Mouse (Mus musculus) layer of hippocampus, adult 9-11 months (tissue): ENCODE measurements around the gene Rras2.

ENCODE experiments used
- DNase-seq: peaks from one replicate; pipeline ENCODE4 v3.0.0; 2022

The Rras2 gene

DNA sequence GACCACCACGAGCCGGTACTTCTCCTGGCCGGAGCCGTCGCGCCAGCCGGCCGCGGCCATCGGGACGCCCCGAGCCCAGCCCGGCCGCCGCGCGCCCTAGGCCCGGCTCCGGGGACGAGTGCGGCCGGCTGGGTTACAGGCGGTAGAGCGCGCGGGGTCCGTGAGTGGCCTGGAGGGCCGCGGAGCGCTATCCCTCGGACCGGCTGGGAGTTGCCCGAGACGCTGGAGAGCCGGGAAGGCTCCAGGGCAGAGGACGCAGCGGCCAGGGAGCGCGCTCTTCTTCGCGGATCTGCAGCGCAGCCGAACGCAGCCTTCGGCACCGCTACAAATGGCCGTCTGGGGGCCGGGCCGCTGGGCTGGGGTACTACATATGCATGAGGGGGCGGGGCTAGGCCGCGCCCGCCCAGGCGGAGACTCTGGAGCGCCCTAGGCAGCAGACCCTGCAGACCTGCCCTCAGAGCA, at the start of gene Rras2:
Gene Rras2, minus strand, starts transcription at position 338 of the 462 bp plus-strand sequence.
- DNase-seq: peak; percentile 86

DNA sequence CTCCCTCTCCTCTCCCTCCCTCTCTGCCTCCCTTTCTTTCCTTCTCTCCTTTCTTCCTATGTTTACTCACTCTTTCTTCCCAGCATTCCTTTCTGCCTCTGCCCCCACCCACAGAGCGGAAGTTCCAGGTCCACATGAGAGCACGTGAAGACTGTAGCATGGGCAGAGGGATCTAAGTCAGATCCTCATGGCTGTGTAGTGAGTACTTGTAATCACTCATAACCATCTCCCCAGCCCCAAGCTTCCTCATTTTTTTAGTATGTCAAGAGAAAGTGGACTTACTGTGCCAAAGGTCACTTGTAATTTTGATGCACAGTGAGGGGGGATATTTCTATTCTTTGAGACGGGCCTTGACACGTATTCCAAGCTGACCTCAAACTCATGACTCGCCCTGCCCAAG, 45.4 kb upstream of the Rras2 start:
- no peak for DNase-seq

DNA sequence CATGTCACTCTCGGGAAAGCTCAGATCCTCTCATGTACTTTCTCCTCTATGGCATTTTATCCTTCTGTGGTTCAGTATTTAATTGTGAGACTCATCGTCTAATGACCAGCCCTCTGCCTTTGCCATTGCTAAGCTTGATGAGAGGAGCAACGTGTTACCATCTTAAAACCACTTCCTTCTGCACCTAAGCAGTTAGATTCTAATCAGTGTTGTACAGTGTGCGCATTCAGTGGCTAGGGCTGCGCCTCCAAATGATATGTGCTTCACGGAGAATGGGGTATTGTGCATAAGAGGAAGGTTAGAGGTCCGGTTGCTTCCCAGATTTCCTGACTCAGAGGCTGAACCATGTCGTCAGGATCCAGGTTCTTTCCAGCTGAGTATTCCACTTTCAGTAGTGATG, 43.5 kb upstream of the Rras2 start:
- DNase-seq: no peak

DNA sequence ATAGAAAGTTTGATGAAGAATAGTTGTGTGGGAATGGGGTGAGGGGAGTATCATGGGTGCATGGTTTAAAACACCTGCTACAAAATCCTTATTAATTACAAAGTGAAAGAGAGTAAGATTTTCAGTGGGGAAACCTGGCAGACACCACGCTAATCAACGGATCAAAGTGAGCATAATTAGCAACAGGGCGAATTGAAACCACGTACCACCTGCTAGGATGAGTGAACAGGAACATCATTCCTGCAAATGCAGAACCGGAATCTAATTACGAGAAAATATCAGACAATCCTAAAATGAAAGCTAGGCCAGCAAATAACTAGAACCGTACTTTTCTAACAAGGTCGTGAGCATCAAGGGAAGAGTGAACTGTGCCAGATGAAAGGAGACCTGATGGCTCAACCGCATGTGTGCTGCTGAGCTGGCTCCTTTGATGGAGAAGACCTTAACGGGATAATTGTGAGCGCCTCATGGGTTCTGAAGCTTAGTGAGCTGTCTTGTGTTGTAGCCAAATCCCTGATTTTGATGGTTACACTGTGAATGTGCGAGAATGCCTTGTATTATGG, 40.2 kb upstream of the Rras2 start:
- peak; percentile 54 for DNase-seq

DNA sequence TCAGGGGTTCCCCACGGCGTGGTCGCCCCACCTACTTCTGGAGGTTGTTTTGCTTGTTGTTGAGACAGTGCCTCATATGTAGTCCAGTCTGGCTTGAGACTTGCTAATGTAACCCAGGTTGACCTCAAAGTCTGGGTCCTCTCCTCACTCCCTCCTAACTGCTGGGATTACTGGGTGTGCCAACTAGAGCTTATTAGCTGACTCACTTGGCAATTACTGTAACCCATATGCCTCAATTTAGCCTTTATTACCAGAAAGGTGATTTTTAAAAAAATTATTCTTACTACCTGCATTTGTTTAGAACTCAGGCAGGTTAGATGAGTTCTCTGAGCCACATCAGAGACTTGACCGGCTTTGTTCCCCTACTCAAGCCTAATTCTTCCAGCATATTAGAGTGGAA, 38.8 kb upstream of the Rras2 start:
- no peak for DNase-seq

DNA sequence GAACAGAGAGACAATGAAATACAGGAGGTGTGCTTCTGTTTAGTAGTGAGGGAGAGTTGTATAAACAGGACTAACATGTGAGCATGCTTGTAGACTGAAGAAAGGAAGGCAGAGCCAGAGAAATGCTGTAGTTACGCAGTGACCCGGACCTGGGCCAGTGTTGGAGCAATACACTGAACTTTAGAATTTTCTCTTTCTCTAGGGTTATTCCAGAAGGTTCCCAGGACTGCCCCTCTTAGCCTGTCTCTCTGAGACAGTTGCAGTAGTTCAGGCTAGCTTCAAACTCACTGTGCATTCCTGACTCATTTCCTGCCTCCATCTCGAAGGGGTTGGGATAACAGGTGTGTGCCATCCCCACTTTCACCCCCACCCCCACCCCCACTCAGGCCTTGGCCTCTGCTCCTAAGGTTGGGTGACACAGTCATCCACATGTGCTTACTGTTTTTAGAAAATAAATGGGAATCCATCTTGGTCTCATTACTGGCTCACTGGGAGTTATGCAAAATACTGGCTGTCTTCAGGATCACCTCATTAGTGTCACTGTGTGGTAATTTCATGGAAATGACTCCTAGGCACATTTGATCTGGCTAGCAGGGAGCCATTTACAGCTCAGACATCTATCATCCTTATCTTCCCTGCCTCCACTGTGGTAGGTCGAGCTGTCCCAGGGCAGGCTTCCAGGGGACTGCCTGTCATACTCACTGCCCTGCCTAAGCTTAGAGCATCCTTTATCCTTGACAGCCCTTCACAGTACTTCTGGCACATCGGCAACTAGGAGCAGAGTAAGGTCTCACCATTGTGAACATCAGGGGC, 37.7 kb upstream of the Rras2 start:
- DNase-seq: no peak

DNA sequence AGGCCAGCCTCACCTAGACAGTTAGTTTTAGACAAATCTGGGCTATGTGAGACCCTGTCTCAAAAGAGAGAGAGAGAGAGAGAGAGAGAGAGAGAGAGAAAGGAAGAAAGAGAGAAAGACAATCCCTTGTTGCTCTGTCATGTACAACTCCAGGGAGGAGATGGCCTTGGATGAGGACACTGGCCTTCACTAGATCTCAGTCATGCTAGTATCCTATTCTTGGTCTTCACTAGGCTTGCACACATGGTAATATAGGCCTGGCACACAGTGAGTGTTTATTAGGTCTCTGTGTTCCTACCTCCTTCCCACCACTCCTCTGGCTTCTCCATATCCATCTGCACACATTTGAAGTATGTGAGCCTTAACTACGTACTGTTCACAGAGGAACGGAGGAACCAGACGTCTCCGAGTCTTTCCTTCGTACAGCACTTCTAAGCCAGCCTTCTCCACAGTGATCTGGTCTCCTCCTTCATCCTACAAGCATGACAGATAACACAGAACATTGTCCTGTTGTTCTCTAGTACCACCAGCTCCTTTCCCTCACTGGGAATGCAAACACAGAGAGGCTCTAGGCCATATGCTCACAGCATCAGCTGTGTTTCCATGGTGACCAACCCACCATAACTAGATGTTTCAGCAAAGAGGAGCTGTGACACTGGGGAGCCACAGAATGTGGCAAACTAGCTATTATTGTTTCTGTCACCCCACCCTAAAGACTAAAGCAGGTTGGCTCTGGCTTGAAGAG, 33.6 kb upstream of the Rras2 start:
- DNase-seq: peak; percentile 93

DNA sequence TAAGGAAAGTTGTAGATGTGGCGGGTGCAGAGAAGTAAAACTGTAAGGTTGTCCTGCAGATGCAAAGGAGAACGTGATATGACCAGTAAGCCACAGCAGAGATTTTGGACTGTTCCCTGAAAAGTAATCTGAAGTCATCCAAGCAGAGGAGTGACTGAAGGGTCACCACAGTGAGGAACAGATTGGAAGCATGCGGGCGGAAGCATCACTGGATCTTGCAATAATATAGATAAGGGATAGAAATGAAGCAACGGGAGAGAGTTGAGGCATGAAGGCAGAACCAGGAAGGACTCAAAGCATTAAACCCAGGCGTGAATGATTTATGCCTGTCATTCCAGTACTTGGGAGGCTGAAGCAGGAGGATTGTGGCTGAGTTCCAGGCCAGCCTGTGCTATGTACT, 32.0 kb upstream of the Rras2 start:
- DNase-seq: no peak

DNA sequence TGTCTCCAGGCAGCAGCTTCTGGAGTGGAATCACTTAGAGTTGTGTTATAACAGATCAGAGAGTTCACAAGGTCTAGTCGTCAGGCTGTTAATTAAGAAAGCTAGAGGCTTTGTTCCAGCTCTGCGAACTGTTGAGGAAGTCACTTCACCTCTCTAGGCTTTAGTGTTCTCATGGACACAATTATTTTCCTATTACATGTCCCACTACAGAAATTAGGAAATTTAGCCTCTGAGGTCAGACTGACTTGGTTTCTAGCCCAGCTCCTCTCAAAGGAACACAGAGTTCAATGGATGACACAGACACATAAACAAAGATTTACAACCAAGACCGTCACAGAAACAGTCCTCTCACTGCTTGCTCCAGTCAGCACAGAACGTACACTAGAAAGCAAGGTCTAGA, 31.6 kb upstream of the Rras2 start:
- no peak for DNase-seq

DNA sequence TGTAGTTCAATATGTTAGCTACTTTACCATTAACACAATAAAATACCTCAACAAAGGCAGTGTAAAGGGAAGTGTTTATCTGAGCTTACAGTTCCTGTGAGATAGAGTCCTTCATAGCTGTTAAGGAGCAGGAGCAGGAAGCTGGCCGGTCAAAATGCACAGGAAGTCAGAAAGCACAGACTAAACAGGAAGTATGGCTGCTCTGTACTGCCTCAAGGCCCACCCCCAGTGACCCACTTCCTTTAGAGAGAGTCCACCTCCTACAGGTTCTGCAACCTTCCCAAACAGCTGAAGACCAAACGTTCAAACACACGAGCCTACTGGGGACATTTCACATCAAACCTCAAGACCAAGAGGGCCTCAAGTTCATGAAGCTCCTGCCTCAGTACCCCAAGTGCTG, 28.3 kb upstream of the Rras2 start:
- no peak for DNase-seq

DNA sequence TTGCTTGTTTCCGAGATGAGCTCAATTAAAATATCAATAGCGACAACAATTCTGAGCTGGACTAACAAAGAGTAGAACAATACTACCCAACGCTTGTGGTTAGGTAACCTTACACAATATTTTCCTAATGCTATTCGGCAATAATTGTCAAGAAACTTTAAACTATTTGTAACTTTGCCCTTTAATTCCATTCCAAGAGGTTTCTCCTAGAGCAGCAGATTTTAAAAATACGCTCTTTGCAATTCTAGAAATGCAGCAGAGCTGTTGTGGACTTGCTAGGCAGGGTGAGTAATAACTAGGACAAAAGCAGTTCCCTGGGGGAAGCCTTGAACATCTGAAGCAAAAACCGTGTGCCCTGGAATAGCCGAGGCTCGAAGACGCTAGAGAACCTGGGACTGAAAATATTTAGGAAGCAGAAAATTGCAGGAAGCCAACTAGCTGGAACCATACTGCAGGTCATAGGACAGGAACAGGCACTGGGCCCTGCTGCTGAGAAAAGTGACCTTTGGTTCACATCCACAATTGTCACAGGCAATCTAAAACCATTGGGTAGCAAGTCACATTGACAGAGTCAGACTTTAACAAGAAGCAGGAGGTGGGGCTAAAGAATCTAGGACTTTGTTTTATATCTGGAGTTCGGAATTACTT, 24.7 kb upstream of the Rras2 start:
- DNase-seq: no peak

DNA sequence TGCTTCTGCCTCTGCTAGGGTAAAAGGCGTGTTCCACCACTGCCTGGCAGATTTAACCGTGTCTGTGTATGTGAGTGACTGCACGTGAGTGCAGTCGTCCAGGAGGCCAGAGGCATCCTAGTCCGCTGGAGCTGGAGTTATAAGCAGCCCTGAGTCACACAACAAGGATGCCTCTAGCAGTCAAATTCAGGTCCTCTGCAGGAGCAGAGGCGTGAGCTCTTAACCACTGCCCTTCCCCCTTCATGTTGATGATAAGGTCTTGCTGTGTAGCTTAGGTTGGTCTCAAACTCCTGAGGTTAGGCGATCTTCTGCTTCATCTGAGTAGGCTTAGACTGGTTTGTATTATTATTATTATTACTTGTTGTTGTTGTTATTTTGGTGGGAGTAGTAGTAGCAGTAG, 22.4 kb upstream of the Rras2 start:
- no peak for DNase-seq

DNA sequence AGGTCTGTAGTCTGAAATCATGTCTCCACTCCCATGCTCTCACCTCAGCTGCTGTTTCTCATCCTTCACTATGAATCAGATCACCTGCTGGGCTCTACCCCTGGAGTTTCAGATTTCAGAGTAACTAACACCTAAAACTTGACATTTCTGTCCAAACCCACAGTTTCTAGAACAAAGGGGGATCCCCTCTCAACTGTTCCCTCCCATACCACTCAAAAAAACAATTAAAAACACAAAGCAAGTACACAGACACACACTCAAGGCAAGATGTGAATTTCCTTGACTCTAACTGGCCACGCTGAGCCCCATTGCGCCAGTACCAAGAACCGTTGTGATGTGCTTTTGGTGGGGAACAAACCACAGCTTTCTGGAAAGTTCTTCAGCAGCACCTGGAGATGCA, 21.8 kb upstream of the Rras2 start:
- DNase-seq: no peak

DNA sequence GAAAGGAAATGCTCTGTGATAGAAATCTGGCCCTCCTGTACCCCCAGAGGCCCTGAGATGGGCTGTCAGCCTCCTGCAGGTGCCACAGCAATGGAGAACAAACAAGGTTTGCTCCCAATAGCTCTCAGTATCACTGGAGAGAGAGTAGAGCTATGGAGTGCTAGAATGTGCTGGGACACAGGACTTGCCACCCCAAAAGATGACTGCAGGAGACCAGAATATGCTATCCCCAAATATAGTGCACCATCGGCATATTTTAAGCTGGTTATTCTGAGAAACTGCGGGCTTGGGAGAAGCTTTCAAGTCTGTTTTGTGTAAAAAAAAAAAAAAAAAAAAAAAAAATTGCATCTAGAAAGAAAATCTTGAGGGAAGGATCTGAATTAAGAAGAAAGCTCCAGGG, 20.7 kb upstream of the Rras2 start:
- no peak for DNase-seq

DNA sequence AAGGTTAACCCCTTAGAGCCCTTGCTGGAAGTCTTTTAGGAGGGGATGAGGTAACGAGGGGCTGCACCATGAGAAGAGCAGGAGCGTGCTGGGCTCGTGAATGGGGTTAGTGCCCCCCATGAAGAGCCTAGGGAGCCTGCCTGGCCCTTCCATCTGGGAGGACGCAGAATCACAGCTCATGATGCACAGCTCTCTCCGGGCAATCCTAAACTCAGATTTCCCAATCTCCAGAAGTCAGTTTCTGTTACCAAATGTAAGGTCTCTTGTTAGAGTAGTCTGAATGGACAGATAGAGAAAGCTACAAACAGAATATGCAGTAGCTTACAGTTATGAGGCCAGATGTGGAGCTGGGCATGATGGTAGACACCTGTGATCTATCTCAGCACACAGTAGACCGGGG, 17.6 kb upstream of the Rras2 start:
- no peak for DNase-seq

DNA sequence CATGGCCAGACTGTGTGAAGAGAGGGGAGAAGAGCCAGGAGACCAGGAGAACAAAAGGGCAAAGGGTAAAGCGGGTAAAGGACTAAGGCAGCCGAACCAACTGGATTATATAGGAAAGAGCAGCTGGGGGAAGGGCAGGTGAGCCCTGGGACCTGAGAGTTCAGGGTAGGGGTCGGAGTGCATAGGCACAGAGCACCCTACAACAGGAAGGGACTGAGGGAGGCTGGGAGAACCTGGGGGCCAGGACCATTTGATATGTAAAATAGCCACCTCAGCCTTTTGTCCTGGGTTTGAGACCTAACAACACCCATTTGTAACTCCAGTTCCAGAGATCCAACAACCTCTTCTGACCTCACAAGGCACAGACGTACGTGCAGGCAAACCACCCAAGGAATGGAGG, 16.4 kb upstream of the Rras2 start:
- no peak for DNase-seq

DNA sequence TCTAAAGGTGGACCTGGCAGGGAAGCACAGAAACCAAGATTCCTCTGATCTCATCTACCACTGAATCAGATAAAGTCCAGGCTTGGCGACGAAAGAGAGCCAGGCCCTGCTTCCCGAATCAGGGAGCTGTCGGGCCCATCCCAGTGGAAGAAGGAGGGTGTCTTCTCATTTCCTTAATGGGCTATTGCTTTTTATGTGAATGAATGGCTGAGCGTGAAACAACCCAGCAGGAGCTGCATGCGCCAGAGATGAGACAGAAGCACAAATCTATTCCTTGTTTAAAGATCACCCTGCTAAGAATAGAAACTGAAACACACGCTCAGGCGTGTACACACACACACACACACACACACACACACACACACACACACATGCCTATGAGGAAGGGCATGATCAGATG, 14.7 kb upstream of the Rras2 start:
- DNase-seq: no peak

DNA sequence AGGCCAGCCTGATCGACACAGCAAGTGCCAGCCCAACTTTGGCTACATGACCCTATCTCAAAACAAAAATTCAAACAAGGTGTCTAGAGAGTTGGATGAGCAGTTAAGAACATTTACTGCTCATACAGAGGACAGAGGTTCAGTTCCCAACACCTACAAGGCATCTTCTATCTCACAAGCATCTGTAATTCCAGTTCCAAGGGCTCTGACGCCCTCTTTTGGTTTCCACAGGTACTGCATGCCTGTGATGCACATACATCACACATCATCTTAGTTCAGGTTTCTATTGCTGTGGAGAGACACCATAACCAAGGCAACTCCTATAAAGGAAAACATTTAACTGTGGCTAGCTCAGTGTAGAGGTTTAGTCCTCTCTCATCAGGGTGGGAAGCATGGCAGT, 11.7 kb upstream of the Rras2 start:
- no peak for DNase-seq

DNA sequence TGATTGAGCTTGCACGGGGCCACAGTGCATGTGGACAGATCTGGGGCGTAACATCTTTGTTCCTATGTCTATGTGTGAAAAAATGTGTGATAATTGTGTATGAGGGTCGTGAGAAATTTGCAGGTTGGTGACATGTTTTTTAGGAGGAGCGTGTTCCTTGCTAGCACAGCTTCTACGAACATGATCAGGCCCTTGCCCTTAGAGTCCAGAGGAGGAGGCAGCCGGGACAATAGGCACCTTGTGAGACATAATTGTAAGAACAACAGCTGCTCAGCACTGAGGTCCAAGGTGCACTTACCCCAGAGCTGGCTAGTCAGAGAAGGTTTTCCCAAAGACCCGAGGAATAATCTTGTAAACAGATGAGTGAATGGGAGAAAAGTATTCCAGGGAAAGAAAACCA, 599 bp upstream of the Rras2 start:
- DNase-seq: no peak

DNA sequence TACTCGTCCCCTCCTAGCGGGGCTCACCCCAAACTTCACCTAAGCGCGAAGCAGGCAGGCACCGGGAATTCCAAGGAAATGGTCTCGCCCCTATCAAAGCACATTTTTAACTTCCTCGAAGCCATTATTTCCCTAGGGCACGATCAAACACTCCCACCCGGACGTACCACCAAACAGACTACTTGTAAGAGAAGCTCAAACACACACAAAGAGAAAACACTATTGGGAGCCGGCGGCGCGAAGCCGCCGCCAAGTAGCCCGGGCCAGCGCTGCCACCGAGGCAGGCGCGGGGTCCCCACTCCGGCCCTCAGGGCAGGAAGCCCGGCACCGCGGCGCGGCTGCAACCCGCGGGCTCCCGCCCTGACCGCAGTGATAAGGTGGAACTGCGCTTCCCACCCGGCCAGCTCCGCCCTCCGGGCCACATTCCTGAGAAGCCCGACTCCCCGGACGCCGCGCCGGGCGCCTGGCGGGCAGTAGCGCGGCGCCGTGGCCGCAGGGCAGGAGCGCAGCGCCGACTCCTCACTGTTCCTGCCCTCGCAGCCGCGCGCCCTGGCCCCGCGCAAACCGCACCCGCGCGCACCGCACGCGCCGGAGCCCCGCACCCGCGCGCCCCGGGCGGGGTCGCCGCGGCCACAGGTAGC, 750 bp downstream of the Rras2 start:
- no peak for DNase-seq

DNA sequence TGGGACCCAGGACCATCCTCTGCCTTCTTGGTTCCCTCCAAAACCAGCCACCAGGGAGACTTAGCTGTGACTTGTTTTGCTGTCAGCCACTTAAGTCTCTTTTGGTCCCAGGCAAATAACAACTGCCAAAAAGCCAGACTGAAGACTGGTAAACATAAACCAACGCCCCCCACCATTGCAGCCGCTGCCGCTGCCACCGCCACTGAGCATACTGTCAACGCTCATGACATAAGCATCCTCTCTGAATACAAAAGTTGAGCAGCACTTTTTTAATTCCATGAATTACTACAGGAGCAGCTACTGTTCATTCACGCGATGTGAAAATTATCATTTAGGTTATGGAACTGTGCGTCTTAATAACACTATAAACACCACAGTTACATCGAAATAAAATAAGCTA, 1.6 kb downstream of the Rras2 start:
- DNase-seq: no peak

DNA sequence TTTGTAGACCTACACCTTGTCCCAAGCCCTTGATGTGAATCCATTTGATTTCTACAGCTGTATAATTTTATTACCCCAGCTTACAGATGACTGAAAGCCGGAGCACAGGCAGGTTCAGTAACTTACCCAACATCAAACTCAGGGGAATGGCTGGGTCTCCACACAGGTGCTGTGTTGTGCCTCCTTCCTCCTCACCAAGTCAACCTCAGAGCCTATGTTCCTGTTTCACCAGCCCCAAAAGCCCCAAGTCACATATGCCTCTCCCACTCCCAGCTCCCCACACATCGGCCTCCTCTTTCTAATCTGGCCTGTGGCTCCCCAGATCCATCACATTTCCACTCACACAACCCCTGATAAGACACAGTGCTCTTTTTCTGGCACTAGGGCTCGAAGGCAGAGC, 2.6 kb downstream of the Rras2 start:
- DNase-seq: no peak

DNA sequence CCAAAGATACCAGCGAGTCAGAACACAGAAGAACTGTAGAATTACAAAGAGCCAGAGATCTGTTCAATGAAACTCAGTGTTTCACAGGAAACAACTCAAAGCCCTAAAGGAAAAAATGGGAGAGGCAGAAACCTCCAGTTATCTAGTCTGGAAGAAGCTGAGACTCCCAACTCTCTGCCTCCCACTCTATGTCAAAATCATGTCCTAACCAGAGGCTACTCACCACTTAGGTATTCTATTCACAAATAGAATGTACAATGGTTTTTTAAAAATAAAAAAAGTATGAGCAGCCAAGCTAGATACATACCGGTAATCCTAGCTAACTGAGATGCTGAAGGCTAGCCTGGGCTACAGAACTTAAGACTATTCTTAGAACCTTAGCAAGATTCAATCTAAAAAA, 3.3 kb downstream of the Rras2 start:
- no peak for DNase-seq
